Mouse (Mus musculus): Measurements from ENCODE around the gene Knop1. TPM values are rescaled to one million over a fixed set of nuclear protein-coding genes. Genes with fewer than 3 reads are reported as not detected.

Knop1 gene
- total and polyA plus RNA-seq, 3 experiments = 28.1 to 60.9 (median 35.0) TPM

GRCm38 (mm10) chr7:118858640-118859039 is 2.6 kb upstream of the Knop1 start:
- DNase-seq (ENCODE audit: extremely low read depth) = no peak
- in situ Hi-C loops (cut with MboI; ENCODE audit: low pct_ligation_motif_present, low pct_unique_long_range_greater_than_20kb, low sequenced_read_pairs) = loop anchor here (10.0 kb wide), 1 partner anchor 136 kb away; the partner anchor contains the start of gene Gprc5b
- Histone ChIP-seq H3K4me2 (ENCODE audit: insufficient read depth, low read depth, poor library complexity, severe bottlenecking) (no peak overlapping the region), H3K9ac (ENCODE audit: insufficient read depth, low read depth) (no peak overlapping the region), H3K27ac (ENCODE audit: insufficient read depth, low read depth) (no peak overlapping the region), H3K36me3 (replicated peaks in 1 of 2; ENCODE audit: control insufficient read depth in 1 of 2, insufficient read depth in 1 of 2, low read length in 1 of 2) (peaks cover 0 to 6% of the 10 kb centered on the region in 2 experiments), H3K4me3 (replicated peaks in 1 of 3; ENCODE audit: low read depth in 2 of 3, low read length in 2 of 3, poor library complexity in 1 of 3) (no peak overlapping the region), H3K79me2 (replicated peaks; ENCODE audit: control insufficient read depth, extremely low read depth, insufficient read depth, poor library complexity, severe bottlenecking) (peaks cover 18% of the 10 kb centered on the region), H3K4me1 (ENCODE audit: control insufficient read depth in 1 of 2, insufficient read depth in 2 of 2) (peaks cover 3 to 12% of the 10 kb centered on the region in 2 experiments; a peak in 2 of 4 replicates), H3K9me3 (replicated peaks; ENCODE audit: low read length) (no peaks in the 10 kb centered on the region), H3K27me3 (replicated peaks) (no peaks in the 10 kb centered on the region)
- dilution Hi-C loops (cut with MboI; ENCODE audit: extremely low pct_ligation_motif_present, extremely low pct_unique_long_range_greater_than_20kb, low sequenced_read_pairs) = no loop called here
- no peak for TF ChIP-seq ZKSCAN1 (IDR thresholded peaks at IDR 0.05; ENCODE audit: borderline replicate concordance, low read depth, low read length)
- TF ChIP-seq E2F4 (IDR thresholded peaks at IDR 0.05; ENCODE audit: insufficient replicate concordance, low read depth, low read length) = no peak
- no peak for TF ChIP-seq TBP (conservative IDR thresholded peaks at IDR 0.05; ENCODE audit: low read depth, low read length)
- TF ChIP-seq CTCF (conservative IDR thresholded peaks at IDR 0.05 in 1 of 2, IDR thresholded peaks at IDR 0.05 in 1 of 2; ENCODE audit: low read depth in 2 of 2, low read length in 2 of 2) = no peak
- no peak for TF ChIP-seq SIN3A (IDR thresholded peaks at IDR 0.05; ENCODE audit: low read length)
- no peak for TF ChIP-seq JUN (IDR thresholded peaks at IDR 0.05; ENCODE audit: insufficient read depth, low read depth, low read length)

GRCm38 (mm10) chr7:118855171-118855876 is 730 bp downstream of the Knop1 start, which contains the start of gene Iqck:
Iqck (plus strand) TSS chr7:118855752.
- Histone ChIP-seq H3K9ac (ENCODE audit: insufficient read depth, low read depth) (peak within 1 kb of the TSS; percentile 82), H3K79me2 (replicated peaks; ENCODE audit: control insufficient read depth, extremely low read depth, insufficient read depth, poor library complexity, severe bottlenecking) (peaks cover 35% of the 10 kb centered on the region), H3K9me3 (replicated peaks; ENCODE audit: low read length) (no peaks in the 10 kb centered on the region), H3K27me3 (replicated peaks) (no peaks in the 10 kb centered on the region), H3K27ac (ENCODE audit: insufficient read depth, low read depth) (no peak within 1 kb of the TSS), H3K4me1 (ENCODE audit: control insufficient read depth in 1 of 2, insufficient read depth in 2 of 2) (peaks cover 3 to 43% of the 10 kb centered on the region in 2 experiments; a peak in 2 of 4 replicates), H3K4me3 (replicated peaks in 1 of 3; ENCODE audit: low read depth in 2 of 3, low read length in 2 of 3, poor library complexity in 1 of 3) (peak within 1 kb of the TSS; percentile 94 to 97 (median 94)), H3K36me3 (replicated peaks in 1 of 2; ENCODE audit: control insufficient read depth in 1 of 2, insufficient read depth in 1 of 2, low read length in 1 of 2) (peaks cover 25 to 39% of the 10 kb centered on the region in 2 experiments), H3K4me2 (ENCODE audit: insufficient read depth, low read depth, poor library complexity, severe bottlenecking) (peak within 1 kb of the TSS; percentile 92)
- in situ Hi-C loops (cut with MboI; ENCODE audit: low pct_ligation_motif_present, low pct_unique_long_range_greater_than_20kb, low sequenced_read_pairs) (loop anchor here (10.0 kb wide), 1 partner anchor 139 kb away; the partner anchor contains the start of gene Gprc5b), dilution Hi-C loops (cut with MboI; ENCODE audit: extremely low pct_ligation_motif_present, extremely low pct_unique_long_range_greater_than_20kb, low sequenced_read_pairs) (no loop called here)
- DNase-seq (ENCODE audit: extremely low read depth) = peak; percentile 84
- TF ChIP-seq ZC3H11A (IDR thresholded peaks at IDR 0.05; ENCODE audit: low read depth, low read length) = no peak
- TF ChIP-seq POLR2A (IDR thresholded peaks at IDR 0.05; ENCODE audit: low read depth, low read length) = peak; percentile 94
- TF ChIP-seq ZKSCAN1 (IDR thresholded peaks at IDR 0.05; ENCODE audit: borderline replicate concordance, low read depth, low read length) = no peak
- peak; percentile 92 for TF ChIP-seq ELF1 (IDR thresholded peaks at IDR 0.05; ENCODE audit: low read depth, low read length)
- TF ChIP-seq USF1 (IDR thresholded peaks at IDR 0.05; ENCODE audit: low read depth, low read length) = no peak
- no peak for TF ChIP-seq JUN (IDR thresholded peaks at IDR 0.05; ENCODE audit: insufficient read depth, low read depth, low read length)
- TF ChIP-seq MAFK (IDR thresholded peaks at IDR 0.05; ENCODE audit: insufficient replicate concordance, low read length) = no peak
- no peak; the same call in 1 of the 2 replicates for TF ChIP-seq E2F4 (IDR thresholded peaks at IDR 0.05; ENCODE audit: insufficient replicate concordance, low read depth, low read length)
- TF ChIP-seq BHLHE40 (IDR thresholded peaks at IDR 0.05; ENCODE audit: low read depth, low read length) = peak; percentile 48
- peak; percentile 46; the same call in 1 of the 2 replicates for TF ChIP-seq MAZ (IDR thresholded peaks at IDR 0.05; ENCODE audit: low read depth, low read length)
- TF ChIP-seq ZNF384 (IDR thresholded peaks at IDR 0.05; ENCODE audit: low read depth, low read length) = no peak
- no peak for TF ChIP-seq CTCF (conservative IDR thresholded peaks at IDR 0.05 in 1 of 2, IDR thresholded peaks at IDR 0.05 in 1 of 2; ENCODE audit: low read depth in 2 of 2, low read length in 2 of 2)
- TF ChIP-seq RAD21 (IDR thresholded peaks at IDR 0.05; ENCODE audit: low read depth, low read length) = no peak
- TF ChIP-seq ETS1 (conservative IDR thresholded peaks at IDR 0.05; ENCODE audit: low read depth, low read length) = no peak
- TF ChIP-seq CHD2 (IDR thresholded peaks at IDR 0.05; ENCODE audit: low read length) = peak; percentile 91
- TF ChIP-seq SIN3A (IDR thresholded peaks at IDR 0.05; ENCODE audit: low read length) = peak; percentile 99
- TF ChIP-seq POLR2AphosphoS2 (IDR thresholded peaks at IDR 0.05; ENCODE audit: low read depth, low read length) = peak; percentile 69; the same call in 1 of the 2 replicates
- TF ChIP-seq NRF1 (IDR thresholded peaks at IDR 0.05; ENCODE audit: low read depth, low read length) = peak; percentile 69
- TF ChIP-seq UBTF (IDR thresholded peaks at IDR 0.05; ENCODE audit: low read depth, low read length) = no peak
- TF ChIP-seq TBP (conservative IDR thresholded peaks at IDR 0.05; ENCODE audit: low read depth, low read length) = no peak
- no peak for TF ChIP-seq EP300 (IDR thresholded peaks at IDR 0.05; ENCODE audit: low read length)
- no peak for TF ChIP-seq MYC (IDR thresholded peaks at IDR 0.05; ENCODE audit: low read depth, low read length)
- no peak for TF ChIP-seq PAX5 (IDR thresholded peaks at IDR 0.05; ENCODE audit: low read length)
- no peak for TF ChIP-seq MAX (IDR thresholded peaks at IDR 0.05; ENCODE audit: low read length)
- no peak for TF ChIP-seq JUND (conservative IDR thresholded peaks at IDR 0.05; ENCODE audit: low read depth, low read length)
- peak; percentile 70 for TF ChIP-seq TCF12 (IDR thresholded peaks at IDR 0.05; ENCODE audit: low read depth, low read length)
- peak; percentile 64 for TF ChIP-seq IRF4 (IDR thresholded peaks at IDR 0.05; ENCODE audit: low read depth, low read length)
- TF ChIP-seq ZMIZ1 (IDR thresholded peaks at IDR 0.05; ENCODE audit: low read depth, low read length) = peak; percentile 48; the same call in 1 of the 2 replicates
- peak; percentile 99 for TF ChIP-seq MXI1 (IDR thresholded peaks at IDR 0.05; ENCODE audit: low read depth, low read length)
- peak; percentile 94 for TF ChIP-seq NELFE (IDR thresholded peaks at IDR 0.05; ENCODE audit: low read depth, low read length)
